Mouse (Mus musculus) liver, embryonic 14.5 days (tissue): ENCODE results near the gene Abhd2. TPM values are rescaled to one million over a fixed set of nuclear protein-coding genes. Genes with fewer than 3 reads are reported as not detected.

Experiments used
- ATAC-seq: fragments of 200-750 bp; cut with Nextera tagmentation; 2 replicates; pipeline ENCODE4 v1.8.0; 2017; ENCODE audit warnings: moderate number of reproducible peaks, mild to moderate bottlenecking, moderate library complexity; ENCODE audit not compliant: insufficient read depth
- DNase-seq, 3 experiments: peaks; one replicate each; pipeline ENCODE4 v3.0.0-alpha.2; 2012 to 2013; ENCODE audit warnings: low read depth in 3 of 3, low spot score in 3 of 3
- H3K27ac ChIP-seq: fragments of 300-500 bp; sonication (generic); 2 replicates; pipeline ENCODE4 v1.5.1; 2014; ENCODE audit warnings: moderate library complexity, mild to moderate bottlenecking, control low read depth, inconsistent platforms
- H3K27me3 ChIP-seq: fragments of 300-500 bp; sonication (generic); 2 replicates; pipeline ENCODE4 v1.6.1; 2014; ENCODE audit warnings: mild to moderate bottlenecking, low read length, moderate library complexity; ENCODE audit not compliant: control insufficient read depth, insufficient read depth
- H3K36me3 ChIP-seq: fragments of 300-500 bp; sonication (generic); replicated peaks from 2 replicates; pipeline ENCODE4 v1.6.1; 2014; ENCODE audit warnings: low read depth; ENCODE audit not compliant: control insufficient read depth, insufficient read depth
- H3K4me1 ChIP-seq, 2 experiments: fragments of 200-500 bp in 1 of 2; fragments of 300-500 bp in 1 of 2; sonication (generic) in 1 of 2; replicated peaks; 2 replicates each; pipeline ENCODE4 v1.6.1; 2012 to 2014; ENCODE audit warnings: antibody characterized with exemption in 1 of 2, inconsistent platforms in 1 of 2, low read length in 1 of 2; ENCODE audit not compliant: control insufficient read depth in 2 of 2, insufficient read depth in 2 of 2
- H3K4me2 ChIP-seq: fragments of 300-500 bp; sonication (generic); 2 replicates; pipeline ENCODE4 v1.6.1; 2014; ENCODE audit warnings: low read depth, mild to moderate bottlenecking, control low read depth, moderate library complexity
- H3K4me3 ChIP-seq, 2 experiments: fragments of 200-500 bp in 1 of 2; fragments of 300-500 bp in 1 of 2; sonication (generic) in 1 of 2; 2 replicates each; pipeline ENCODE4 v1.5.1; 2012 to 2014; ENCODE audit warnings: low read depth in 2 of 2, low read length in 2 of 2, mild to moderate bottlenecking in 2 of 2, control low read depth in 1 of 2, inconsistent platforms in 1 of 2, moderate library complexity in 1 of 2; ENCODE audit not compliant: insufficient read depth in 1 of 2
- H3K9ac ChIP-seq: fragments of 300-500 bp; sonication (generic); replicated peaks from 2 replicates; pipeline ENCODE4 v1.6.1; 2014; ENCODE audit warnings: mild to moderate bottlenecking, control low read depth, moderate library complexity
- H3K9me3 ChIP-seq: fragments of 300-500 bp; sonication (generic); 2 replicates; pipeline ENCODE4 v1.6.1; 2016; ENCODE audit warnings: low read length, mixed read lengths; ENCODE audit not compliant: control insufficient read depth
- CTCF ChIP-seq: IDR thresholded peaks from 2 replicates; pipeline ENCODE4 v1.5.1; 2016; ENCODE audit warnings: antibody characterized with exemption, low read depth, control low read depth
- EP300 ChIP-seq: IDR thresholded peaks from 2 replicates; pipeline ENCODE4 v1.6.1; 2016; ENCODE audit warnings: antibody characterized with exemption, low read depth
- WGBS: fragments of 180-500 bp; shearing (Covaris S2); extraction: QIAGEN DNeasy Blood & Tissue Kit; methylation state at CpG from one replicate; pipeline ENCODE4 v1.1.7; 2014; ENCODE audit not compliant: insufficient replicate concordance; 5-methylcytosine and 5-hydroxymethylcytosine counted together
- polyA plus RNA-seq, 2 experiments: library from polyadenylated mRNA; depleted of rRNA in 1 of 2; stranded (reverse) in 1 of 2; unstranded in 1 of 2; fragments of >200 nt; fragmentation: Nextera tagmentation in 1 of 2; extraction: Ambion mirVana in 1 of 2; gene quantifications; 2 replicates each; pipeline versions ENCODE4 v1.2.1 to v1.2.3; 2012 to 2014

Gene Abhd2
- polyA plus RNA-seq, 2 experiments, result 5.6 to 11.4 TPM

- peak; percentile 48 for ATAC-seq
- no peak for TF ChIP-seq EP300
- TF ChIP-seq CTCF, result no peak
Measured at GRCm38 (mm10) chr7:79254248-79254888, 18.6 kb upstream of the Abhd2 start.

GRCm38 (mm10) chr7:79255350-79255749 is 17.6 kb upstream of the Abhd2 start:
- 80% methylated on average over 7 of the region's 7 CpGs for WGBS
- Histone ChIP-seq H3K4me2 (no peak overlapping the region), H3K36me3 (no peaks in the 10 kb centered on the region), H3K9me3 (no peaks in the 10 kb centered on the region), H3K4me1 (peaks cover 0 to 21% of the 10 kb centered on the region in 2 experiments; a peak in 2 of 4 replicates), H3K4me3 (no peak overlapping the region), H3K27me3 (no peaks in the 10 kb centered on the region), H3K27ac (no peak overlapping the region), H3K9ac (no peak overlapping the region)
- ATAC-seq (no peak), DNase-seq (no peak)
- TF ChIP-seq CTCF (no peak), EP300 (no peak)

More at GRCm38 (mm10) chr7:79254248-79254888, 18.6 kb upstream of the Abhd2 start:
- no peaks in the 10 kb centered on the region for H3K36me3 ChIP-seq
- DNase-seq, result no peak
- H3K4me3 ChIP-seq, result no peak overlapping the region
- H3K4me1 ChIP-seq, result peaks cover 0 to 19% of the 10 kb centered on the region in 2 experiments; a peak in 2 of 4 replicates
- WGBS, result 45% methylated on average over 3 of the region's 3 CpGs
- H3K9me3 ChIP-seq, result no peaks in the 10 kb centered on the region
- H3K27me3 ChIP-seq, result no peaks in the 10 kb centered on the region
- H3K9ac ChIP-seq, result no peak overlapping the region
- no peak overlapping the region for H3K27ac ChIP-seq
- no peak overlapping the region for H3K4me2 ChIP-seq

- Histone ChIP-seq H3K4me2 (no peak overlapping the region), H3K4me1 (peaks cover 0 to 21% of the 10 kb centered on the region in 2 experiments; a peak in 2 of 4 replicates), H3K36me3 (no peaks in the 10 kb centered on the region), H3K27ac (no peak overlapping the region), H3K9me3 (no peaks in the 10 kb centered on the region), H3K9ac (no peak overlapping the region), H3K4me3 (no peak overlapping the region), H3K27me3 (no peaks in the 10 kb centered on the region)
- no peak for DNase-seq
- no peak for ATAC-seq
- TF ChIP-seq CTCF (peak; percentile 65), EP300 (no peak)
- 70% methylated on average over 10 of the region's 10 CpGs for WGBS
Measured at GRCm38 (mm10) chr7:79255752-79256151, 17.2 kb upstream of the Abhd2 start.

GRCm38 (mm10) chr7:79256716-79257115 is 16.3 kb upstream of the Abhd2 start:
- no peak overlapping the region for H3K27ac ChIP-seq
- WGBS, result 76% methylated on average over 4 of the region's 4 CpGs

GRCm38 (mm10) chr7:79258981-79259542 is 13.9 kb upstream of the Abhd2 start:
- DNase-seq, result no peak
- Histone ChIP-seq H3K9me3 (no peaks in the 10 kb centered on the region), H3K9ac (no peak overlapping the region), H3K4me2 (no peak overlapping the region), H3K4me3 (no peak overlapping the region), H3K36me3 (no peaks in the 10 kb centered on the region), H3K27ac (no peak overlapping the region; the same call in 1 of the 2 replicates), H3K4me1 (peaks cover 0 to 31% of the 10 kb centered on the region in 2 experiments; a peak in 2 of 4 replicates), H3K27me3 (no peaks in the 10 kb centered on the region)
- TF ChIP-seq EP300, result no peak
- no peak for TF ChIP-seq CTCF
- ATAC-seq, result peak; percentile 64; the same call in 1 of the 2 replicates
- WGBS, result 61% methylated on average over 10 of the region's 10 CpGs

More at GRCm38 (mm10) chr7:79256716-79257115, 16.3 kb upstream of the Abhd2 start:
- DNase-seq, result no peak
- peaks cover 0 to 21% of the 10 kb centered on the region in 2 experiments; a peak in 2 of 4 replicates for H3K4me1 ChIP-seq
- no peaks in the 10 kb centered on the region for H3K9me3 ChIP-seq
- no peaks in the 10 kb centered on the region for H3K36me3 ChIP-seq
- H3K27me3 ChIP-seq, result no peaks in the 10 kb centered on the region
- no peak for TF ChIP-seq CTCF
- no peak for TF ChIP-seq EP300
- H3K4me2 ChIP-seq, result no peak overlapping the region
- H3K4me3 ChIP-seq, result no peak overlapping the region
- no peak overlapping the region for H3K9ac ChIP-seq
- no peak for ATAC-seq
